24 mouse cellular contexts compared by ENCODE assay signal in genomic region chr16:76054079-76054478, GRCm38 (mm10). TPM values are rescaled to one million over a fixed set of nuclear protein-coding genes. Genes with fewer than 3 reads are reported as not detected.
DNase-seq lines count a peak whose midpoint lies in the region; ATAC-seq and TF ChIP-seq lines count a peak whose summit lies in the region.
"Had no signal": no experiment of that assay in that cellular context is flagged by ENCODE, and none has a peak within 500 bp of the region (broad histone marks: within the 10 kb centered on the region; RNA-seq: fewer than 3 reads in every experiment).

No protein-coding gene starts in this region.

- no peaks in the 10 kb centered on the region for H3K36me3 ChIP-seq in splenic B cell, adult 2 months (ENCODE audit: control insufficient read depth, insufficient read depth, low read length, poor library complexity, severe bottlenecking)
- H3K36me3 ChIP-seq in forebrain, embryonic 14.5 days (ENCODE audit: control insufficient read depth, insufficient read depth, low read length) = no peaks in the 10 kb centered on the region
- H3K36me3 ChIP-seq: embryonic facial prominence, embryonic 12.5 days; embryonic facial prominence, embryonic 15.5 days; forebrain, embryonic 15.5 days; heart, embryonic 12.5 days; heart, embryonic 15.5 days; hindbrain, embryonic 10.5 days; hindbrain, embryonic 13.5 days; intestine, embryonic 15.5 days had no signal

- H3K9ac ChIP-seq in forebrain, embryonic 14.5 days (ENCODE audit: low read length) = no peak overlapping the region
- H3K9ac ChIP-seq: embryonic facial prominence, embryonic 12.5 days; embryonic facial prominence, embryonic 15.5 days; forebrain, embryonic 15.5 days; heart, embryonic 12.5 days; heart, embryonic 15.5 days; hindbrain, embryonic 13.5 days; intestine, embryonic 15.5 days had no signal

- no peak overlapping the region for H3K4me3 ChIP-seq in bone marrow, adult 2 months (replicated peaks; ENCODE audit: control insufficient read depth, low read depth, low read length)
- H3K4me3 ChIP-seq in forebrain, embryonic 14.5 days (ENCODE audit: low read depth, low read length) = no peak overlapping the region
- H3K4me3 ChIP-seq: embryonic facial prominence, embryonic 12.5 days; embryonic facial prominence, embryonic 15.5 days; forebrain, embryonic 15.5 days; heart, embryonic 12.5 days; heart, embryonic 15.5 days; hindbrain, embryonic 10.5 days; hindbrain, embryonic 13.5 days; intestine, embryonic 15.5 days had no signal

- H3K27me3 ChIP-seq in splenic B cell, adult 2 months (ENCODE audit: control insufficient read depth, insufficient read depth, low read length, poor library complexity, severe bottlenecking) = no peaks in the 10 kb centered on the region
- no peaks in the 10 kb centered on the region for H3K27me3 ChIP-seq in forebrain, embryonic 14.5 days (replicated peaks; ENCODE audit: control insufficient read depth, insufficient read depth, low read length)
- H3K27me3 ChIP-seq: embryonic facial prominence, embryonic 12.5 days; embryonic facial prominence, embryonic 15.5 days; forebrain, embryonic 15.5 days; heart, embryonic 12.5 days; heart, embryonic 15.5 days; hindbrain, embryonic 13.5 days; intestine, embryonic 15.5 days had no signal

- 65% methylated on average over 4 of the region's 4 CpGs for WGBS in bone marrow, adult 2 months
- 89% methylated on average over 4 of the region's 4 CpGs for WGBS in forebrain, embryonic 14.5 days

- peak; percentile 54 for ATAC-seq in granulocyte monocyte progenitor cell, adult 5-6 weeks (replicated peaks; ENCODE audit: poor library complexity, severe bottlenecking)
- ATAC-seq in forebrain, embryonic 14.5 days = no peak
- ATAC-seq in megakaryocyte, adult 5-6 weeks (ENCODE audit: poor library complexity, severe bottlenecking) = no peak
- ATAC-seq: forebrain, embryonic 15.5 days; hindbrain, embryonic 16.5 days; intestine, embryonic 15.5 days had no signal

- TF ChIP-seq POLR2A in bone marrow, adult 2 months (IDR thresholded peaks at IDR 0.05; ENCODE audit: borderline replicate concordance, control insufficient read depth, low read depth, low read length) = no peak

- TF ChIP-seq CTCF in bone marrow, adult 2 months (IDR thresholded peaks at IDR 0.05; ENCODE audit: control insufficient read depth, insufficient read depth, low read length) = no peak

- H3K4me2 ChIP-seq in forebrain, embryonic 14.5 days (ENCODE audit: low read length) = no peak overlapping the region
- H3K4me2 ChIP-seq: embryonic facial prominence, embryonic 12.5 days; embryonic facial prominence, embryonic 15.5 days; forebrain, embryonic 15.5 days; heart, embryonic 12.5 days; heart, embryonic 15.5 days; hindbrain, embryonic 13.5 days; intestine, embryonic 15.5 days had no signal

- H3K27ac ChIP-seq in bone marrow, adult 2 months (ENCODE audit: control insufficient read depth, insufficient read depth, low read depth, low read length, poor library complexity) = 0 out of 2 replicates have a peak overlapping the region, but pooled peaks have one; percentile 4
- no peak overlapping the region for H3K27ac ChIP-seq in forebrain, embryonic 14.5 days (ENCODE audit: low read depth, low read length)
- H3K27ac ChIP-seq: embryonic facial prominence, embryonic 12.5 days; embryonic facial prominence, embryonic 15.5 days; forebrain, embryonic 15.5 days; heart, embryonic 15.5 days; hindbrain, embryonic 10.5 days; hindbrain, embryonic 13.5 days; intestine, embryonic 15.5 days had no signal

- peaks cover 2% of the 10 kb centered on the region; the same call in 1 of the 2 replicates for H3K4me1 ChIP-seq in bone marrow, adult 2 months (ENCODE audit: control insufficient read depth, insufficient read depth, low read length)
- no peaks in the 10 kb centered on the region for H3K4me1 ChIP-seq in forebrain, embryonic 14.5 days (ENCODE audit: control insufficient read depth, insufficient read depth, low read length)
- H3K4me1 ChIP-seq: embryonic facial prominence, embryonic 12.5 days; embryonic facial prominence, embryonic 15.5 days; forebrain, embryonic 15.5 days; heart, embryonic 12.5 days; heart, embryonic 15.5 days; hindbrain, embryonic 10.5 days; hindbrain, embryonic 13.5 days; intestine, embryonic 15.5 days had no signal

- peak; percentile 54 for DNase-seq in heart, adult 11 months
- no peak for DNase-seq in heart, adult 18-20 months
- DNase-seq in splenic B cell, adult 2 months (ENCODE audit: low read depth, low spot score) = peak; percentile 26
- DNase-seq in forebrain, embryonic 14.5 days (ENCODE audit: low spot score) = no peak
- DNase-seq in cerebellum, postnatal 10 days = no peak
- DNase-seq: adrenal gland, adult 8-10 months; adrenal gland, postnatal 25 days; cerebellum, adult 11 months; cerebellum, adult 2 months; cerebellum, adult 9-11 months; cerebellum, postnatal 36 days; gastrocnemius, postnatal 25 days had no signal

- no peaks in the 10 kb centered on the region for H3K9me3 ChIP-seq in forebrain, embryonic 14.5 days (replicated peaks; ENCODE audit: control insufficient read depth, low read length)
- H3K9me3 ChIP-seq: embryonic facial prominence, embryonic 12.5 days; embryonic facial prominence, embryonic 15.5 days; forebrain, embryonic 15.5 days; heart, embryonic 15.5 days; hindbrain, embryonic 10.5 days; hindbrain, embryonic 13.5 days; intestine, embryonic 15.5 days had no signal

RNA-seq across cellular contexts. Expression of gene Samsn1, which starts 32.0 kb away (rescaled TPM):
- 1 to 10 TPM in 1 of 2 experiments, under 1 TPM in 1; 0.50 to 1.3 TPM for total RNA-seq in heart, adult 18-20 months (2021)
- polyA plus RNA-seq in bone marrow, adult 2 months (2011; ENCODE audit: insufficient read depth, insufficient read length, low replicate concordance, missing spikeins) = 8.1 and 13.2 TPM in 2 replicates
- 36.0 and 58.7 TPM in 2 replicates for total RNA-seq in granulocyte monocyte progenitor cell, adult 5-6 weeks (2014; fragmentation: Nextera tagmentation)
- total RNA-seq in granulocyte monocyte progenitor cell, adult 5-6 weeks (2017) = 73.7 and 85.2 TPM in 2 replicates
- 1.4 and 1.5 TPM in 2 replicates for polyA plus RNA-seq in forebrain, embryonic 14.5 days (2014; fragmentation: Nextera tagmentation; extraction: Ambion mirVana)
- 186 and 191 TPM in 2 replicates for total RNA-seq in megakaryocyte, adult 5-6 weeks (2015)
- 197 and 219 TPM in 2 replicates for total RNA-seq in megakaryocyte, adult 5-6 weeks (2017)

Comparison
In these comparisons a context has a peak if more than half of its experiments do, and no peak if none do; other contexts are left out.
1. DNase-seq: peak in heart, adult 11 months (single experiment) and splenic B cell, adult 2 months (single experiment); none in heart, adult 18-20 months (0 of 2), forebrain, embryonic 14.5 days (single experiment) and cerebellum, postnatal 10 days (0 of 2).
2. RNA of gene Samsn1, which starts 32.0 kb away (total RNA-seq): 186 to 219 TPM in megakaryocyte, adult 5-6 weeks and 36.0 to 85.2 TPM in granulocyte monocyte progenitor cell, adult 5-6 weeks; 0.50 to 1.3 TPM in heart, adult 18-20 months; every median in the first group is over 10 times any median in the second.